Mouse (Mus musculus) mesoderm, embryonic 11.5 days (tissue): Measurements from ENCODE around the gene Atp6v0a1.
A peak's percentile ranks its signal among the peaks of the same experiment; 100 is the strongest.
"Not testable (repeated sequence)": the region's sequence is repeated elsewhere in the genome, so short reads cannot be mapped to it uniquely, and the experiment has no call there.

ENCODE experiments used
- DNase-seq: peaks from one replicate; pipeline ENCODE4 v3.0.0-alpha.2; 2012; ENCODE audit warnings: low read depth, low spot score

Gene Atp6v0a1

DNA sequence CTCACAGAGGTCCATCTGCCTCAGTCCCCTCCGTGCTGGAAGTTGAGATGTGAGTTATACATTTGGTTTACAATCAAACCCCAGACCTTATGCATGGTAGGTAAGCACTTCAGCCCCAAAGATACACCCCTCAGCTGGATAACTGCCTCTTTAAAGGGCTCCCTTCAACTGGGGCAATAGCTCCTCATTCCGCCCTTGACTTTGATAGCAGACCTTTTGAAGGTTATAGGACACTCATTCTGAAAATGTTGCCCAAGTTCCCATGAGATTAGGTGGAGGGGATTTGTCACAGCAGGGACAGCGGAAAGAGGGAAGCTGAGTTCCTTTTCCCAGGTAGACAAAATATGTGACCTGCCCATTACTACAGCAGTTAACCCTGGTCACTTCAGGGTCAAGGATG, 28.0 kb upstream of the Atp6v0a1 start:
- DNase-seq = no peak

DNA sequence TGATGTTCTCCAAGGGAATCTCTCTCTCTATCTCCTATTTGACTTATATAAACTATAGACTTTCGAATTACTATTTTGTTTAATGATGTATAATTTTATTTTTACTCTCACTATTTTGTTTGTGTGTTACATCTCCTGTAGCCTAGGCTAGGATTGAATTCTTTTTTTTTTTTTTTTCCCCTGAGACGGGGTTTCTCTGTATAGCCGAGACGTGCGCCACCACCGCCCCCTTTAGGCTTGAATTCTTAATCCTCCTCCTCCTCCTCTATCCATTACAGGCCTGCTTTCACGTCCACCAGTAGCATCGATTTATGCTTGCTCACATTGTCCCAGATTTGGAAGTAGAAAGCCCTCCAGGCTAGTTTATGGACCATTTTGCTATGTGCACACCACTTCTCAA, 27.2 kb upstream of the Atp6v0a1 start:
- DNase-seq = no peak

- DNase-seq = peak; percentile 90
These were observed 26.0 kb upstream of the Atp6v0a1 start for GRCm38 (mm10) chr11:100983125-100983777.

DNA sequence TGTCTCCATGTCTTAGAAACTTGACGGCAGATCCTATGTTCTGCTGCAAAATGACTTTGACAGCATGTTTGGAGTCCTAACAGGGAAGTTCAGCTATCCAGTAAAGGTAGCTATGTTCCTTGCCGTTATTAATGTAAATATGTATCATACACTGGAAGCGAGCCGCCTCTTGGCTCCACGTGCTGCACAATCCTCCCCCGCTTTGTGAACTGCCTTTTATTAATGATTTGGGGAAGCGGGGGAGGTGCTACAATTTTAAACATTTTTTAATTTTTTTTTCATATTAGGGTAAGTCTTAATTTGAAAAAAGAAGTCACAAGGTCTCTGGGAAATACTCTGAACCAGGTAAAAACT, 25.5 kb upstream of the Atp6v0a1 start:
- no peak for DNase-seq

DNA sequence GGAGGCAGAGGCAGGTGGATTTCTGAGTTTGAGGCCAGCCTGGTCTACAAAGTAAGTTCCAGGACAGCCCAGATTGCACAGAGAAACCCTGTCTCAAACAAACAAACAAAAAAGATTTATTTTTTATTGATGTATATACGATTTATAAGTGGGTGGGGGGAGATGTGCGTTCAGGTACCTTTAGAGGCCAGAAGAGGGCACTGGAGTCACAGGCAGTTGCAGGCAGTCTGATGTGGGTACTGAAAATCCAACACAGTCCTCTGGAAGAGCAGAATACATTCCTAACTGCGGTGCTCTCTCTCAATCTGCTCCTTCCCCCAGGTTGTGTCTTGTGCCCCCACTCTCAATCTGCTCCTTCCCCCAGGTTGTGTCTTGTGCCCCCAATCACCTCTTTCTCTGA, 23.6 kb upstream of the Atp6v0a1 start:
- no peak for DNase-seq

DNA sequence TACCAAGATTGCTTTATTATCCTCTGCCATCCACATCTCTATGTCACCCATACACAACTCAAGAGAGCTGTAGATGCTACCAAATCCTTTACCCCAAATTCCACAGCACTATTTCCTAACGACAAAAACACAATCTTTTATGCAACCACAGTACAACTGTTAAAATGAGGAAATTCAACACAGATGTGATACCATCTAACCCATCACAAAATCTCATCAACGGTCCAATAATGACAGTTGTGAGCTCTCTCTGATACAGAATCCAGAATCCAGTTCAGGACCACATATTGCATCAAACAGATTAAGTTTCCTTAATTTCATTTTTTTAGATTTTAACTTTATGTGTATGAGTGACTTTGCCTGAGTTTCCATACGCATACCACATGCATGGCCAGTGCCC, 20.6 kb upstream of the Atp6v0a1 start:
- no peak for DNase-seq

GRCm38 (mm10) chr11:100989666-100990065, 19.6 kb upstream of the Atp6v0a1 start:
- no peak for DNase-seq

- peak; percentile 35 for DNase-seq
These were observed 18.2 kb upstream of the Atp6v0a1 start for GRCm38 (mm10) chr11:100991027-100991534.

- DNase-seq = no peak
These were observed 15.8 kb upstream of the Atp6v0a1 start for GRCm38 (mm10) chr11:100993437-100993836.

GRCm38 (mm10) chr11:100994233-100994632, 15.0 kb upstream of the Atp6v0a1 start:
- no peak for DNase-seq

DNA sequence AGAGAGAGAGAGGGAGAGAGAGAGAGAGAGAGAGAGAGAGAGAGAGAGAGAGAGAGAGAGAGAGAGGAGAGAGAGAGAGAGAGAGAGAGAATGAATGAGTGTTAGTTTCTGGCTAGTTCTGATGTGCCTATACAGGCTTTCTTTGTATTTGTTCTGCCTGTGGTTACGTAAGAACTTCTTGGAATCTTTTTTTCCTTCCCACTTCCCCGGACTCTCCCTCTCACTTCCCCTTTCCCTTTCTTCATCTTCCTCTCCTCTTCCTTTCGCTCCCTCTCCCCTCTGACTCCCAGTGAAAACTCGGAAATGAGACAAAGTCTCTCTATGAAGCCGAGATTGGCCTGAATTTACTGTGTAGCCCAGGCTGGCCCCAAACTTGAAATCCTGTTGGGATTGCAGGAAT, 14.6 kb upstream of the Atp6v0a1 start:
- DNase-seq = no peak

- DNase-seq = no peak
These were observed 12.8 kb upstream of the Atp6v0a1 start for GRCm38 (mm10) chr11:100996501-100996900.

DNA sequence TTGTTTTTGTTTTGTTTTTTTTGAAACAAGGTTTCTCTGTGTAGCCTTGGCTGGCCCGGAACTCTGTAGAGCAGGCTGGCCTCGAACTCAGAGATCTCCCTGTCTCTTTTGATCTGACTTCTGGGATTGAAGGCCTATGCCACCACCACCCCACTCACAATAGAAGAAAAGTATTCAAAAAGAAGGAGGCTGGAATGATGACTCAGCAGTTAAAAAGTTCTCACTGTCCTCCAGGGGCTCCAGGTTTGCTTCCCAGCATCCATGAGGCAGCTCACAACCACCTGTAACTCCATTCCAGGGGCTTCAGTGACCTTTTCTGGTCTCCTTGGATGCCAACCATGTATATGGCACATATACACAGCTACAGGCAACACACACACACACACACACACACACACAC, 10.4 kb upstream of the Atp6v0a1 start:
- no peak for DNase-seq

DNA sequence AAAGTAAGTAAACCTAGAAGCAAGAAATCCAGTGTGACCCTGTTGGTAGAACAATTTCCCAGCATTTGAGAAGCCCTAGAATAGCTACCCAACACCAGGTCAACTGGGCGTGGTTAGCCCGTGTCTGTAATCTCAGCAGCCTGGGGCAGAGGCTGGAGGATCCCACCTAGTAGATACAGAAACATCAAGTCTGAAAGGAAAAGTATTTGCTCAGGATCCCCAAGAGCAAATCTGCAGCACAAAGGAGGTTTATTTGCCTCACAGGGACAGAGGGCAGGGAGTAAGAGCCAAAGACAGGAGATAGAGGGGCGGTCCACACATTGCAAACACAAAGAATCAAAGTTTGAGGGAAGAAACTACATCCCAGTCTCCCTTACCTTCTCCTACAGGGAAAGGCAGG, 10.0 kb upstream of the Atp6v0a1 start:
- no peak for DNase-seq

GRCm38 (mm10) chr11:101001875-101002552, 7.2 kb upstream of the Atp6v0a1 start:
- not testable (repeated sequence) for DNase-seq

DNA sequence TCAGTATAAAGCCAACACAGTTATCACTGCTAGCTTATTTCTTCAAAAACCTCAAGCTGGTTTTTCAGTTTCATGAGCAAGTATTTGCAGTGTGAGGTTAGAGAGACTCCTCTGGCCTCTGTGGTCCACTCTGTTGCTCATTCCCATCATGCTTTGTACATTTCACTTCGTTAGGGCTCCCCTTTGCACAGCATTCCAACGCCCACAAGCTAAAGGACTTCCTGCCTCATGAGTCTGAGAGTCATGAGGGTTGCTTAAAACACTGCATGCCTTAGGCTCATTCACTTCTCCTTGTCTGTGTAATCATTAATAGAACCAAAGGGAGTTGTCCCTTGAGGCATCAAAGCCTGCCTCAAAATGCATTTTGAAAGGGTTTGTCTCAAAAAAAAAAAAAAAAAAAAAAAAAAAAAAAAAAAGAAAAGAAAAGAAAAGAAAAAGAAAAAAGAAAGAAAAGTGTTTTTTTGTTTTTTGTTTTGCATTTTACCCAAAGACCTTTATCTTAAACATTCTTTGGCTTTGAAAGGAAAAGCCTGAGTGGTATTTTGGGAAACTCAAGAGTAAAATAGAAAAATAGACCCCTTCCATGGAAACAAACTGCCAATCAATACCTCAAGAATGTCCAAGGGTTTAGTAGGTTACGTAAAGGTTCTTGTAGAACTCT, 6.1 kb upstream of the Atp6v0a1 start:
- DNase-seq = no peak

DNA sequence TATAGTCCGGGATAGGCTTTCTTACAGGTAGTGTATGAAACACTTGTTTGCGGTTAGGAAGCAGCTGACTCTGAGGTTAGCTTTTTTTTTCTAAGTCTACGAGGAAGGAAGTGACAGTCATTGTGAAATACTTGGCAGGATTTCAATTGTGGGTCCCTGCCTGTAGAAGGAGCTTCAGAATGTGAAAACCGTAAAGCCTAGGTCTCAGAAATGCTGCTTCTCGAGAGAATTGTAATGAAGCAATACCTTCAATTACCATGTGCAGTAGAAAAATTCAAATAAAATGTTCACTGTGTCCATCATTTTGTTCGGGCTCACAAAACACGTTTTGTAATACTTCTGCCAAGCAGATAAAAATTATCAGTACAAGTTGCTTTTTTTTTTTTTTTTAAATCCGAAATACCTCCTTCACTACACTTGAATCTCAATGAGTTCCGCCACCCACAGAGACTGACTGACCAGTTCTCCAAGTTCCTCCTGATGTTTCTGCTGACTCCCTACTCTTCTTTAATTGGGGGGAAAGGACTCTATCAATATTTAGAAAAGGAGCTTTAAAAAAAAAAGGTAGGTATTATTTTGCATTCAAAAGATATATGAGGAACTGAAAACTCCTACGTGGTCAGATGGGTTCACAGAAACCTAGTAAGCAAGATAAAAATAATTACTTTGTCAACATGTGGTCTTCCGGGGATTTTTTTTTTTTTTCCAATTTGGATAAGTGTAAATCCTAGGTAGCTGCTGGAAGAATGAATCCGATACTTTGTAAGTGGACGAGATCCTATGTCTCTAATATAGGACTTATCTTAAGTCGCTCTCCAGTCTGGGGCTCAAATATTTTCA, 826 bp upstream of the Atp6v0a1 start:
- no peak for DNase-seq

DNA sequence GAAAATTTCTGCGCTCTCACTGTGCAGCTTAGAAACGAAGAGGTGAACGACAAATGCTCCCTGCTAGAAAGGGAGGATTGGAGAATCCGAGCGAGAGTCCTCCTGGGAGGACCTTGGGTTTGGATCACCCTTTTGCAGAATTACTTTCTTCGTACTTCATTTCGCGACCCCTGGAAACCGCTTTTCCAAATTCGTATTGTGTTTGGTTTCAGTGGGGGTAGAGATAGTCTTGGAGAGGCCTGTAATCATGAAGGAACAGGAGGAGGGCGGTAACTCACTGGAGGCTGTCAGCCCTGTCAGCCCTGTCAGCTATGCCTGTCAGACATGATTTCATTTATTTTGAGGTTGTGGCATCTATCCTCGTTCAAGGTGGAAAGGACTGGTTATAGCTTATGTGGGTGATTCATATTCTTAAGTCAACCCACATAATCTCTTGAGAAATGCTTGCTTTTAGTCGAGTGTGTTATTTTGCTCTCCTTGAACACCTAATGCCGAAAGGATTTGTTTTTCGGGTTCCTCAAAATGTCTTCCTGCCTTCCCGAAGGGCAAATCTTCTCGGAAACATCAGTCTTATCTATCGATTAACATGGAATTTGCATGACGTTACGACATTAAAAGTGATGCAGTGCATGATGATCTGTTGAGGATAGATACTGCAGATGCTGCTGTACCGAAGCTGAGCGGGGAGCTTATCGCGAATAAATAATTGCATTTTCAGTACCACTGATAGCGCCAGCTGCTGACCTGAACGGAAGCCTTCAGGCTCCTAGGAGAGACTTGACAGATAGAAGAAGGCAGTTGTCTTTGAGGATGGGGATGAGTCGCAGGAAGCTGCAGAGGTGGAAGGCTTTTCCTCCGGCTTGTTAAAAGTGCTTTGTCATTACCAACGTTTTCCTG, 884 bp downstream of the Atp6v0a1 start:
- DNase-seq = peak; percentile 19

DNA sequence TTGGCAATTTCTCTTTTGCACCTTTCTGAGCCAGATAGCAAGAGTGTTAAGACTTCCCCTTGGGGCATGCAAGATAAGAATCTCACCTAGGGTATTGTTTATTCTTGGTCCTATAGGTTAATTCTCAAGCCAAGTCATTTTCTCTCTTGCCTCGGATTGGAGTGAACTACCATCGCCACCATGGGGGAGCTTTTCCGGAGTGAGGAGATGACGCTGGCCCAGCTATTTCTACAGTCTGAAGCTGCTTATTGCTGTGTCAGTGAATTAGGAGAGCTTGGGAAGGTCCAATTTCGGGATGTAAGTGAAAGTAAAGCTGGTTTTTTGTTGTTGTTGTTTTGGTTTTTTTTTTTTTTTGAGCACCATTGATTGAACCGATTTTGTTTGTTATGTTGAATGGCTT, 2.4 kb downstream of the Atp6v0a1 start:
- no peak for DNase-seq

DNA sequence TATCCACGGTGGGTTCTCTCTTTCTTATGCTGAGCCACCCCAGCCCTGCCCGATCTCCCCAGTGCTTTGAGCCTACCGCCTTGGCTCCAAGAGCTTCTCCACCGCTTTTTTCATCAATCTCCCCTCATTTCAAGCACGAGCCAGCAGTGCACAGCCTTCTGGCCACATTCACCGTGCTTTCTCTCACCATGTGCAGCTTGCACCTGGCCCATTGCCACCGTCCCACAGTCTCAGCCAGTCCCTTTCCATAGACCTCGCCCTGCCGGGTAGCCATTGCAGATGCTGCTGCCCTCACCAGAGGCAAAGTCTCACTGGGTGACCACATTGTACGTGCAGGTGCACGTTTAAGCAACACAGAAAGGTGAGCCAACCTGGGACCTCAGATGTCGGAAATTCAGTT, 14.1 kb downstream of the Atp6v0a1 start:
- DNase-seq = no peak

GRCm38 (mm10) chr11:101024001-101024400, 14.7 kb downstream of the Atp6v0a1 start:
- DNase-seq = no peak
